Mouse (Mus musculus) MEL-GATA-1-ER (cell line): Measurements from ENCODE around the gene Cit.

ENCODE experiments used
- DNase-seq: peaks from one replicate; pipeline ENCODE4 v3.0.0-alpha.2; 2012; ENCODE audit warnings: low read depth; ENCODE audit errors: extremely low read depth

The Cit gene

DNA sequence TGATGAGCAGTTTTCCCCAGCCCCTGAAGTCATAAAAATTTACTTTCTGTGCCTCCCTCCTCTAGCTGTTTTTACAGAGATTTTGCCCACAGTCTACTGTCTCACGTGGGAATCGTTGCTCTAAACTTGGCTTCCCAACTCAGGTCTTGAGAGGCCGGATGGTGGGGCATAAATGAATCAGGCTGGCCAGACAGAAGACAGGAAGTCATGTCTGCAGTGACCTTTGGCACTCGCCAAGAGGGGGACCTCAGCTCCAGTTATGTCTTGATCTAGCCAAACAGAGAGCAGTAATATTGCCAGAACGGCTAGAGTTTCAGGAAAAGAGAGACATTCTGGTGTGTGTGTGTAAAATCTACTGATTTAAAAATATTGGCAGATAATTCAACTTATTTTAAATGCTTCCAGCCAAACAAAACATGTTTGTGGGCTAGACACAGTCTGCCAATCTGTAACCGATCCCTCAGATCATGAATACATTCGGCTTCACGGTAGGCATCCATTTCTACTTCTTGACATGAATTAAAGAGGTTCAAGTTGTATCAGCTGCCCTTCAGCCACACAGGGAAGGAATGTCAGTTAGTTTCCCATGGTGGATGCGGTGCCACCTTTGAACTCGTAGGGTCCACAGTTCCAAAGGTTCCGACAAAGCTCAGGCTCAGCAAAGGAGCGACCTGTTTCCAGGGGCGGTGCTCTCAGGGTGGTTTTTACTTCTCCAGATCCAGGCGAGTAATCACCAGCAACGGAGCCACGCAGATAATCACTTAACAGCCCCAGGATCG is 5.4 kb downstream of the Cit start:
- no peak for DNase-seq

- DNase-seq: no peak
Observed at GRCm38 (mm10) chr5:115851029-115851365, 5.9 kb downstream of the Cit start.

DNA sequence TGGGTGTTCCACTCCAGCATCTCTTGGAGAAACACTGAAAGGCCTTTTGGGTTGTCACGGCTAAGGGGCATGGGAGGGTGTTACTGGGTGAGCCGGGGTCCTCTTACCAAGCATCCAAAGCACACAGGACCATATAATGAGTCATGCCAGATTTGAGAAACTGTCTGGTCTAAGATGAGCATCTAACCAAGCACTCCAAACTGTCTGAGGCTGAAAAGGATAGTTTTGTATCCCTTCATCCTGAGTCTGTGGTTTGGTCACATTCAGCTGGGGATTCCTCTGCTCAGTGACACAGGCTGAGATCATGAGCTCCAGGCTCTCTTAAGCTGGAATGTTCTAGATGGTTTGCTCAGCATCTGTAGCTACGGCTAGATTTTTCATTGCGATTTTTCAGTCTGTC is 7.4 kb downstream of the Cit start:
- DNase-seq: no peak

DNA sequence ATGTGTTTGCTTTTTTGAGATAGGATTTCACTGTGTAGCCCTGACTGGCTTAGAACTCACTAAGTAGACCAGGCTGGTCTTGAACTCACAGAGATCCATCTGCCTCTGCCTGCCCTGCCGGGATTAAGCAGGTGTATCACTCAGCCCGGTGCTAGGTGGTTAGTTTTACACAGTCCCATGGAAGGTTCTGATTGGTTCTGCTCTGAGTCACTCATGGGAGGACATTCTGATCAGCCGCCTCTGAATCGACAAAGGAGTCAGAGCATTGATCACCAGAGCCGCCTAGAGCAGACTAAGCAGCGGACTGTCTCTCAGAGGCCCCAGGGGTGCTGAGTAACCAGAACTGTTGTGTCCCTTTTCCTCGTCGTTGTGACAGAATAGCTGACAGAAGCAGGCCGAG is 8.6 kb downstream of the Cit start:
- DNase-seq: no peak

DNA sequence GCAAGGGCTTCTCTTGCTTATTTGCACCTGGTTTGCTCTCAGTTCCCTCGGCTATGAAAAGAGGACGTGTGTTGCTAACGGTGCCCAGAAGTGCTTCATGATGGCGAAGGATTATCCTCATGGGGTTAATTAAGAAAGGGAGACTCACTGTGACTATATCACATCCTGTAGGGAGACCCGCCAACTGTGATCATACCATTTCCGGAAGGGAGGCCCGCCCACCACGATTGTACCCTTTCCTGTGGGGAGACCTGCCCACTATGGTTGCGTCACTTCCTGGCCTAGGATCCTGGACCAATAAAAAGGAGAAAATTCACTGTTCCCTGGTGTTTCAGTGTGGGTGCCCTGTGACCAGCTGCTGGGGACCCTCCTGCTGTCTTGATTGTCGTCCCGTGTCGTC is 9.3 kb downstream of the Cit start:
- no peak for DNase-seq

- DNase-seq: no peak
Observed at GRCm38 (mm10) chr5:115858652-115859051, 13.6 kb downstream of the Cit start.

GRCm38 (mm10) chr5:115859461-115859860 is 14.4 kb downstream of the Cit start:
- DNase-seq: no peak

DNA sequence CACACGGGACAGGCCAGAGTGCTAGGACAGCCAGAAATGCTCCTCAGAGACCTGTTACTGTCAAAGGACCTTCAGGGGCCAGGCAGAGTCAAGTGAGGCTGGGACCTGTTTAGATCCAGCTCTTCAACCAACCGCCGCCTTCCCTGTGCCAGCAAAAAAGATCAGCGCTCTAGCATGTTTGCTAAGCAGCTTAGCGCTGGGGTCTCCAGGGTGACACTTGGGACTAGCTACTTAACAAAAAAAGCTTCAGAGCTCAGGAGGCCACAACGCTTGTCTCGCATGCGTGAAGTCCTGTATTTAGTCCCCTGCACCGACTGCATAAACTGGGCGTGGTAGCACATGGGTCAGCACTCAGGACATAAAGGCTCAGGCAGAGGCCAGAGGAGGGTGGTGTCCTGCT is 16.9 kb downstream of the Cit start:
- DNase-seq: no peak

- no peak for DNase-seq
Observed at GRCm38 (mm10) chr5:115862439-115862838, 17.4 kb downstream of the Cit start.

DNA sequence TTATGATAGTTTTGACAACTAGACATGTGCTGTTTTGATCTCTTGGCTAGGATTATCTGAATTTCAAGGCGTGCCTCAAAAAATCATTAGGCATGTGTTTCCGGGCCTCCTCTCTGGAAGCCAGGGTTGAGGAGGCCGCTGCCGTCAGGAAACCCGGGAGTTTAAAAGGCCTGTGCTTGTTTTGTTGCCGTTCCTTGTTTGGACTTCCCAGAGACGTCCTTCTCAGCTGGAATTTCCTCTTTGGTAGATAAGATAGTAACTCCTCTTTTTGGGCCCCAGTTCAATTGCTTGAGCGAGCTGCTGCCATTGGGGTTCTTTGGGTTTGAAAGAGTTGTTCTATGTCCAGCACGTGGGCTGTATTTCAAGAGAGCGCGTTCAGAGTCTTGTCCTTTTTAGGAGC is 21.2 kb downstream of the Cit start:
- DNase-seq: no peak

DNA sequence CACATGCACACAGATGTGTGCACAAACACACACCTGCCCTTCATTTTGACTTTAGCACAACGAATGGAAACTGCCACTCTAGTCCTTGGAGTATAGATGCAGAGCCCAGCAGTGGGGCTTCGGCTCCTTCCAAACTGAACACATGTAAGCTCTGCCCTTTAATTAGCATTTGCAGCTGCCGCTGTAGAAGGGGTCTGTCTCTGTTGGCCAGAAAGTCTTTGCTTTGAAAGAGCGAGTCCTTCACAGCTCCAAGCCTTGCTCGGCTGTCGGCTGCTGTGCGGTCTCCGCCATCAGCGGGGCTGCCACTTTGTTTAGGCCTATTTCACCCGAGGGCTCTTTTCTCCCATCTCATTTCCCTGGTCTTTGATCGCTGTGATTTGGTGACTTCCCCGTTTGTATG is 23.5 kb downstream of the Cit start:
- DNase-seq: no peak

DNA sequence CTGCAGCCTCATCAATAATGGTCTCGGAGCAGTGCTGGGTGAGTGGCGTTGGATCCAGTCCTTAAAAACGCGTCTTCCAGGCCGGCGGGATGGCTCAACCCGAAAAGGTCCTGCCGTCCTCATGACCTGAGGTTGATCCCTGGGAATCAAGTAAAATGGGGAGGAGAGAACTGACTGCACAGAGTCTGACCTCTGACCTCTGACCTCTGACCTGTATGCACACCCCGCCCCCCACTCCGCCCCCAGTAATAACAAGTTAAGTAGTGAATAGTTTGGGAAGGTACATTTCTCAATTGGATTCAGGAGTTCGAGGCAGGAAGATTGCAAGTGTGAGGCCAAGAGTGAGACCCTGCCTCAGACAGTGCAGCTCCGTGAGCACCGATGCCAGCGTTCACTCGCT is 24.1 kb downstream of the Cit start:
- no peak for DNase-seq

GRCm38 (mm10) chr5:115871153-115871552 is 26.1 kb downstream of the Cit start:
- no peak for DNase-seq

- no peak for DNase-seq
Observed at GRCm38 (mm10) chr5:115872106-115872505, 27.0 kb downstream of the Cit start.

- DNase-seq: no peak
Observed at GRCm38 (mm10) chr5:115872956-115873355, 27.9 kb downstream of the Cit start.

GRCm38 (mm10) chr5:115877425-115877824 is 32.3 kb downstream of the Cit start:
- no peak for DNase-seq

- DNase-seq: no peak
Observed at GRCm38 (mm10) chr5:115882165-115882564, 37.1 kb downstream of the Cit start.

GRCm38 (mm10) chr5:115884429-115884828 is 39.4 kb downstream of the Cit start:
- peak; percentile 18 for DNase-seq

- DNase-seq: no peak
Observed at GRCm38 (mm10) chr5:115893772-115894171, 48.7 kb downstream of the Cit start.

DNA sequence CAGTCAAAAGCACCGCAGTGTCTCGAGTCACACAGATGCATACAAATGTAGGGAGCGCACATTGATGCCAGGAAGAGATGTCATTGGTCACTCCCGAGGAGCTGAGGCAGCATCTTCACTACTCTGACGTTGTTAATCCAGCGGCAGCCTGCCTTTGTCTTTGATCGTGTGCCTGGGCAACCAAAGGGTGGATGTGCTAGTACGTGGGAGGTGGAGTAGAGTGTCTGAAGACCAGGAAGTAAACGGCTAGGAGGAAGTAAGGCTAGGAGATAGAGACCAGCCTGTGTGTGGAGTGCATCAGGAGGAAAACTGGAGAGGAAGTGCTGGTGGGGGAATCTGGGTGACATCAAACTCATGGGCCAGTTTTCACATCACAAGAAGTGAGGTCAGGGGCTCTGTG is 52.0 kb downstream of the Cit start:
- peak; percentile 25 for DNase-seq

- no peak for DNase-seq
Observed at GRCm38 (mm10) chr5:115907037-115908009, 62.2 kb downstream of the Cit start.

- DNase-seq: no peak
Observed at GRCm38 (mm10) chr5:115908251-115908650, 63.2 kb downstream of the Cit start.

DNA sequence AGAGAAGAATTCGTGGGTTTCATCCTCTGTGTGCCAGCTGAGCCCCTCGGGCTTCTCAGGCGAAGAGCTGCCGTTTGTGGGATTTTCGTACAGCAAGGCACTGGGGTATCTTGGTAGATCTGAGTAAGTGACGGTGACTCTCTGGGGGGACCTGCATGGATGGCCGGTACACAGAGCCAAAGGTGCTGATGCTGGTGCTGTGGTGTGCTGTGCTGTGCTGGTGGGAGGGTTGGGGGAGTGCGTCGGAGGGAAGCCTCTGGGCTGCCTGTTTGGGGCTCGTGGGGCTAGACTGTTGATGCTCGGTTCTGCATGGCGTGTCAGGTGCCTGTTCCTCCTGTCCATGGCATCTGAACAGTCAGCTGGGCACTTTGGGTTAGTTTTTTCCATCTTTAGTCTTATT is 63.6 kb downstream of the Cit start:
- DNase-seq: no peak
